Mouse (Mus musculus) heart, postnatal 14 days (tissue): ENCODE results near the gene Cib2. TPM values are rescaled to one million over a fixed set of nuclear protein-coding genes. Genes with fewer than 3 reads are reported as not detected.

Experiments
- DNase-seq, 2 experiments: peaks; one replicate each; pipeline ENCODE4 v3.0.0; 2021 to 2022
- intact Hi-C: fragments of 180-260 bp; cut with DNase I; formaldehyde crosslinking; loops from one replicate; pipeline ENCODE4 v1.15.1; 2025
- total RNA-seq, 2 experiments: library from RNA; stranded (reverse); gene quantifications; 2 replicates each; pipeline ENCODE4 v1.2.3; 2021

Cib2 gene
- total RNA-seq, 2 experiments from 2014 or later: 0.71 to 3.4 TPM

GRCm38 (mm10) chr9:54501453-54502110, 58.4 kb downstream of the Cib2 start, which contains the start of gene Dmxl2:
Gene Dmxl2, minus strand, starts transcription at chr9:54501626.
- DNase-seq: peak; percentile 94 to 95
- intact Hi-C loops: no loop called here

DNA sequence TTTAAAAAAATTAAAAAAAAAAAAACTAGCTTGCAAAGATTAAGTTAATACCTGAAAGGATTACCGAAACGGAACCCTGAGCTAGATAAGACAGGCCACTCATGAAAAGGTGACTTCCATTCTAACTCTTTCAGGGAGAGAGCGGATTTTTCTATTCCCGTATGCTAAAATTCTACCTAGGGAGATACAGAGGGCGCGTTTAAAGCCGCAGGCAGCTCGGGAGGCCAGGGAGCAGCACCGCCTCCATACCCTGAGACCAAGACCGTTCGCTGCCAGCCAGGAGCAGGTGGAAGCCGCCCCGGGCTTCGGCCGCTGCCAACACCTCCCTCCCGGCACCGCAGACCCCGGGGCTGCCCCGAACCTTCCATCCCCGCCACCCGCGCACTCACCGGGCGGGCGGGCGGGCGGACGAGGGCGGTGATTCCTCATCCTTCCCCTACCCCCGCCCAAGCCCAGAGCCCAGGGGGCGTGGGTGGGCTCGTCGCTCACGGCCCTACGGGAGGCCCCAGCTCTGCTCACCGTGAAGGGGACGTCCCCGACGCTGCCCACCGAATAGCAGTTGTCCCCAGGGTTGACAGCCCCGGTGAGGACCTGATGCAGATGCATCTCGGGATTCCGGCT, 59.1 kb downstream of the Cib2 start:
- intact Hi-C loops: no loop called here
- DNase-seq: no peak

GRCm38 (mm10) chr9:54499791-54500190, 60.2 kb downstream of the Cib2 start:
- no peak for DNase-seq
- intact Hi-C loops: no loop called here

DNA sequence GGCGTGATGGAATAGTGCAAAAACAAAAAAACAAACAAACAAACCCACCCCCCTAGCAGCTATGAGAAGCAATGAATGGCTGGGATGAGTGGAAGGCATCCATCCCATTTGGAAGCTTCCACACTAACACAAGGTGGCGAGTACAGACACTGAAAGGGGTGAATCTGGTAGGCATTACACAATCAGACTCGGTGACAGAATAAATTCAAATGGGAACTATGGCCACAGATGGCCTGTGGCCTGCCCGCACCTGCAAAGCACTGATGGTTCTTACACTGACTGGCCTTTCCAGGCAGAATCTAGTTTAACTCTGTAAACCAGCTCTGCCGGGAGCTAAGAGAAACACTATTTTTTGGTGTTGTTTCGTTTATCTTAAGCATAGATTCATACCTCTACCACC, 60.7 kb downstream of the Cib2 start:
- DNase-seq: no peak
- intact Hi-C loops: no loop called here

Other genes with a start within 250 kb of the Cib2 start
- gene Dmxl2, start 58.6 kb downstream of the Cib2 start, total RNA-seq: 10 to 100 TPM; 18.3 to 20.2 TPM
- not detected for gene Sh2d7, start 21.2 kb downstream of the Cib2 start, total RNA-seq
- 100 to 1,000 TPM; 581 to 585 TPM for gene Idh3a, start 26.1 kb upstream of the Cib2 start, total RNA-seq
- gene Acsbg1, start 101.7 kb upstream of the Cib2 start, total RNA-seq: under 1 TPM; 0.14 to 0.27 TPM
- 10 to 100 TPM; 48.2 to 51.7 TPM for gene Dnaja4, start 138.7 kb upstream of the Cib2 start, total RNA-seq
- gene Wdr61, start 174.3 kb upstream of the Cib2 start, total RNA-seq: 10 to 100 TPM; 32.7 to 34.7 TPM
- gene Crabp1, start 204.5 kb upstream of the Cib2 start, total RNA-seq: not detected